Mouse (Mus musculus): Measurements from ENCODE around the gene Fgfr2. TPM values are rescaled to one million over a fixed set of nuclear protein-coding genes. Genes with fewer than 3 reads are reported as not detected.

Fgfr2 gene
- polyA plus RNA-seq, 1 experiment, result 0.17 TPM

GRCm38 (mm10) chr7:132930055-132930454, 193.1 kb downstream of the Fgfr2 start:
- no peak for TF ChIP-seq USF1 (IDR thresholded peaks at IDR 0.05; ENCODE audit: low read depth)
- H3K36me3 ChIP-seq (ENCODE audit: control insufficient read depth, insufficient read depth), result no peaks in the 10 kb centered on the region
- H3K27me3 ChIP-seq (ENCODE audit: control insufficient read depth, insufficient read depth, insufficient read length), result no peaks in the 10 kb centered on the region
- peaks cover 34% of the 10 kb centered on the region for H3K79me2 ChIP-seq (ENCODE audit: control insufficient read depth, insufficient read depth)
- peak overlapping the region; percentile 87 for H3K4me2 ChIP-seq (ENCODE audit: low read depth)
- H3K4me3 ChIP-seq, result peak overlapping the region; percentile 79
- H3ac ChIP-seq (ENCODE audit: control insufficient read depth, insufficient read length), result peak overlapping the region; percentile 76

- Histone ChIP-seq H3K79me2 (ENCODE audit: control insufficient read depth, insufficient read depth) (peaks cover 6% of the 10 kb centered on the region), H3K4me3 (no peak overlapping the region), H3K4me2 (ENCODE audit: low read depth) (no peak overlapping the region), H3K36me3 (ENCODE audit: control insufficient read depth, insufficient read depth) (no peaks in the 10 kb centered on the region), H3K27me3 (ENCODE audit: control insufficient read depth, insufficient read depth, insufficient read length) (no peaks in the 10 kb centered on the region), H3ac (ENCODE audit: control insufficient read depth, insufficient read length) (no peak overlapping the region)
- TF ChIP-seq MAX (IDR thresholded peaks at IDR 0.05; ENCODE audit: low read depth) (no peak), USF1 (IDR thresholded peaks at IDR 0.05; ENCODE audit: low read depth) (no peak), E2F4 (IDR thresholded peaks at IDR 0.05; ENCODE audit: insufficient read depth) (no peak), CEBPB (IDR thresholded peaks at IDR 0.05; ENCODE audit: insufficient read depth, poor library complexity, severe bottlenecking) (no peak), TCF3 (IDR thresholded peaks at IDR 0.05; ENCODE audit: insufficient read length, low read depth) (no peak), POLR2A (IDR thresholded peaks at IDR 0.05; ENCODE audit: insufficient read length, low read depth) (no peak), MYOG (IDR thresholded peaks at IDR 0.05; ENCODE audit: control insufficient read depth in 1 of 3, insufficient read depth in 1 of 3, insufficient read length in 2 of 3, low read depth in 2 of 3) (no peak), REST (IDR thresholded peaks at IDR 0.05; ENCODE audit: insufficient read depth, insufficient read length) (no peak), POLR2AphosphoS2 (IDR thresholded peaks at IDR 0.05; ENCODE audit: insufficient read length, low read depth) (no peak), TCF12 (IDR thresholded peaks at IDR 0.05; ENCODE audit: insufficient read depth, poor library complexity, severe bottlenecking) (no peak), SRF (IDR thresholded peaks at IDR 0.05; ENCODE audit: control insufficient read depth, insufficient read length, low read depth) (no peak)
Observed at GRCm38 (mm10) chr7:132927201-132927600, 195.9 kb downstream of the Fgfr2 start.

DNA sequence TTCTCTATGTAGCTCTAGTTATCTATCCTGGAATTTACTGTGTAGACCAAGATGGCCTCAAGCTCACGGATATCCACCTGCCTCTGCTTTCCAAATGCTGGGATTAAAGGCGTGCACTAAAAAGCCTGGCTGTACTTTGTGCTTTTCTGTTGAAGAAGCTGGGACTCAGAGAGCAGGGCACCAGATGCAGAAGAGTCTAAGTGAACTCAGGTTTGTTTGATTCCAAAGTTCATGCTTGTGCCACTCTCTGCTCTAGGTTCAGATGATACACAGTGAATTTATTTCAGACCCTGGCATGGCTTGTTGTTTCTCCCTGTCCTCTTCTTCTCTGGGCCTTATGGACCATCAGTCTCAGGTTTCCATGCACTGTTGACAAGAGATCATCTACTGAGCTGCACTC, 197.9 kb downstream of the Fgfr2 start:
- no peaks in the 10 kb centered on the region for H3K36me3 ChIP-seq (ENCODE audit: control insufficient read depth, insufficient read depth)
- no peaks in the 10 kb centered on the region for H3K27me3 ChIP-seq (ENCODE audit: control insufficient read depth, insufficient read depth, insufficient read length)
- no peak overlapping the region for H3K4me2 ChIP-seq (ENCODE audit: low read depth)
- TF ChIP-seq MAX (IDR thresholded peaks at IDR 0.05; ENCODE audit: low read depth), result no peak
- TF ChIP-seq MYOG (IDR thresholded peaks at IDR 0.05; ENCODE audit: control insufficient read depth in 1 of 3, insufficient read depth in 1 of 3, insufficient read length in 2 of 3, low read depth in 2 of 3), result no peak
- no peak for TF ChIP-seq MYOD1 (IDR thresholded peaks at IDR 0.05; ENCODE audit: control insufficient read depth in 1 of 3, insufficient read length in 2 of 3, low read depth in 2 of 3)
- TF ChIP-seq CEBPB (IDR thresholded peaks at IDR 0.05; ENCODE audit: insufficient read depth, poor library complexity, severe bottlenecking), result no peak
- TF ChIP-seq POLR2AphosphoS2 (IDR thresholded peaks at IDR 0.05; ENCODE audit: insufficient read length, low read depth), result no peak
- H3K79me2 ChIP-seq (ENCODE audit: control insufficient read depth, insufficient read depth), result no peaks in the 10 kb centered on the region
- no peak overlapping the region for H3K4me3 ChIP-seq
- H3ac ChIP-seq (ENCODE audit: control insufficient read depth, insufficient read length), result no peak overlapping the region

GRCm38 (mm10) chr7:132921971-132922370, 201.2 kb downstream of the Fgfr2 start:
- no peak overlapping the region for H3K4me2 ChIP-seq (ENCODE audit: low read depth)
- TF ChIP-seq E2F4 (IDR thresholded peaks at IDR 0.05; ENCODE audit: insufficient read depth) (no peak), POLR2A (IDR thresholded peaks at IDR 0.05; ENCODE audit: insufficient read length, low read depth) (no peak), POLR2AphosphoS2 (IDR thresholded peaks at IDR 0.05; ENCODE audit: insufficient read length, low read depth) (no peak), MYOG (IDR thresholded peaks at IDR 0.05; ENCODE audit: control insufficient read depth in 1 of 3, insufficient read depth in 1 of 3, insufficient read length in 2 of 3, low read depth in 2 of 3) (no peak)
- no peaks in the 10 kb centered on the region for H3K36me3 ChIP-seq (ENCODE audit: control insufficient read depth, insufficient read depth)
- no peaks in the 10 kb centered on the region for H3K79me2 ChIP-seq (ENCODE audit: control insufficient read depth, insufficient read depth)
- H3K27me3 ChIP-seq (ENCODE audit: control insufficient read depth, insufficient read depth, insufficient read length), result no peaks in the 10 kb centered on the region
- H3ac ChIP-seq (ENCODE audit: control insufficient read depth, insufficient read length), result no peak overlapping the region
- H3K4me3 ChIP-seq, result no peak overlapping the region

- Histone ChIP-seq H3K79me2 (ENCODE audit: control insufficient read depth, insufficient read depth) (no peaks in the 10 kb centered on the region), H3K4me3 (no peak overlapping the region), H3K36me3 (ENCODE audit: control insufficient read depth, insufficient read depth) (no peaks in the 10 kb centered on the region), H3K4me2 (ENCODE audit: low read depth) (no peak overlapping the region), H3ac (ENCODE audit: control insufficient read depth, insufficient read length) (no peak overlapping the region), H3K27me3 (ENCODE audit: control insufficient read depth, insufficient read depth, insufficient read length) (no peaks in the 10 kb centered on the region)
- TF ChIP-seq POLR2A (IDR thresholded peaks at IDR 0.05; ENCODE audit: insufficient read length, low read depth), result no peak
- TF ChIP-seq POLR2AphosphoS2 (IDR thresholded peaks at IDR 0.05; ENCODE audit: insufficient read length, low read depth), result no peak
- no peak for TF ChIP-seq MAX (IDR thresholded peaks at IDR 0.05; ENCODE audit: low read depth)
- no peak for TF ChIP-seq REST (IDR thresholded peaks at IDR 0.05; ENCODE audit: insufficient read depth, insufficient read length)
- TF ChIP-seq MYOD1 (IDR thresholded peaks at IDR 0.05; ENCODE audit: control insufficient read depth in 1 of 3, insufficient read length in 2 of 3, low read depth in 2 of 3), result no peak
- no peak for TF ChIP-seq TCF12 (IDR thresholded peaks at IDR 0.05; ENCODE audit: insufficient read depth, poor library complexity, severe bottlenecking)
- no peak for TF ChIP-seq CEBPB (IDR thresholded peaks at IDR 0.05; ENCODE audit: insufficient read depth, poor library complexity, severe bottlenecking)
- TF ChIP-seq SRF (IDR thresholded peaks at IDR 0.05; ENCODE audit: control insufficient read depth, insufficient read length, low read depth), result no peak
- TF ChIP-seq E2F4 (IDR thresholded peaks at IDR 0.05; ENCODE audit: insufficient read depth), result no peak
Observed at GRCm38 (mm10) chr7:132903796-132904195, 219.4 kb downstream of the Fgfr2 start.
